Mouse (Mus musculus): ENCODE results near the gene Apbb2. TPM values are rescaled to one million over a fixed set of nuclear protein-coding genes. Genes with fewer than 3 reads are reported as not detected.

Gene Apbb2
- polyA plus RNA-seq, 1 experiment: 19.1 TPM

GRCm38 (mm10) chr5:66617921-66618460, 593 bp downstream of the Apbb2 start:
- peaks cover 49% of the 10 kb centered on the region for H3K79me2 ChIP-seq (ENCODE audit: control insufficient read depth, insufficient read depth)
- H3K4me2 ChIP-seq (ENCODE audit: low read depth): peak overlapping the region; percentile 85
- no peaks in the 10 kb centered on the region for H3K36me3 ChIP-seq (ENCODE audit: control insufficient read depth, insufficient read depth)
- no peaks in the 10 kb centered on the region for H3K27me3 ChIP-seq (ENCODE audit: control insufficient read depth, insufficient read depth, insufficient read length)
- peak overlapping the region; percentile 61 for H3K4me3 ChIP-seq
- no peak for TF ChIP-seq REST (IDR thresholded peaks at IDR 0.05; ENCODE audit: insufficient read depth, insufficient read length)
- TF ChIP-seq POLR2A (IDR thresholded peaks at IDR 0.05; ENCODE audit: insufficient read length, low read depth): no peak
- TF ChIP-seq MYOD1 (IDR thresholded peaks at IDR 0.05; ENCODE audit: control insufficient read depth in 1 of 3, insufficient read length in 2 of 3, low read depth in 2 of 3): peak in 2 of 3 experiments; percentile 38 to 65
- TF ChIP-seq MYOG (IDR thresholded peaks at IDR 0.05; ENCODE audit: control insufficient read depth in 1 of 3, insufficient read depth in 1 of 3, insufficient read length in 2 of 3, low read depth in 2 of 3): peak in 2 of 3 experiments; percentile 63 to 73
- no peak for TF ChIP-seq SRF (IDR thresholded peaks at IDR 0.05; ENCODE audit: control insufficient read depth, insufficient read length, low read depth)
- peak overlapping the region; percentile 93 for H3ac ChIP-seq (ENCODE audit: control insufficient read depth, insufficient read length)

- no peak overlapping the region for H3K4me3 ChIP-seq
- TF ChIP-seq USF1 (IDR thresholded peaks at IDR 0.05; ENCODE audit: low read depth): no peak
- no peak for TF ChIP-seq MYOD1 (IDR thresholded peaks at IDR 0.05; ENCODE audit: control insufficient read depth in 1 of 3, insufficient read length in 2 of 3, low read depth in 2 of 3)
- TF ChIP-seq TCF12 (IDR thresholded peaks at IDR 0.05; ENCODE audit: insufficient read depth, poor library complexity, severe bottlenecking): no peak
- TF ChIP-seq E2F4 (IDR thresholded peaks at IDR 0.05; ENCODE audit: insufficient read depth): no peak
- TF ChIP-seq POLR2AphosphoS2 (IDR thresholded peaks at IDR 0.05; ENCODE audit: insufficient read length, low read depth): no peak
- no peak for TF ChIP-seq POLR2A (IDR thresholded peaks at IDR 0.05; ENCODE audit: insufficient read length, low read depth)
- TF ChIP-seq TCF3 (IDR thresholded peaks at IDR 0.05; ENCODE audit: insufficient read length, low read depth): no peak
- no peak for TF ChIP-seq MYOG (IDR thresholded peaks at IDR 0.05; ENCODE audit: control insufficient read depth in 1 of 3, insufficient read depth in 1 of 3, insufficient read length in 2 of 3, low read depth in 2 of 3)
- no peak for TF ChIP-seq REST (IDR thresholded peaks at IDR 0.05; ENCODE audit: insufficient read depth, insufficient read length)
- TF ChIP-seq MAX (IDR thresholded peaks at IDR 0.05; ENCODE audit: low read depth): no peak
- no peak for TF ChIP-seq SRF (IDR thresholded peaks at IDR 0.05; ENCODE audit: control insufficient read depth, insufficient read length, low read depth)
- TF ChIP-seq CEBPB (IDR thresholded peaks at IDR 0.05; ENCODE audit: insufficient read depth, poor library complexity, severe bottlenecking): no peak
- H3K36me3 ChIP-seq (ENCODE audit: control insufficient read depth, insufficient read depth): no peaks in the 10 kb centered on the region
- peaks cover 80% of the 10 kb centered on the region for H3K79me2 ChIP-seq (ENCODE audit: control insufficient read depth, insufficient read depth)
- H3K4me2 ChIP-seq (ENCODE audit: low read depth): peak overlapping the region; percentile 85
- H3ac ChIP-seq (ENCODE audit: control insufficient read depth, insufficient read length): no peak overlapping the region
- H3K27me3 ChIP-seq (ENCODE audit: control insufficient read depth, insufficient read depth, insufficient read length): no peaks in the 10 kb centered on the region
Measured at GRCm38 (mm10) chr5:66614940-66615339, 3.6 kb downstream of the Apbb2 start.

- H3ac ChIP-seq (ENCODE audit: control insufficient read depth, insufficient read length): no peak overlapping the region
- TF ChIP-seq MYOD1 (IDR thresholded peaks at IDR 0.05; ENCODE audit: control insufficient read depth in 1 of 3, insufficient read length in 2 of 3, low read depth in 2 of 3) (no peak), E2F4 (IDR thresholded peaks at IDR 0.05; ENCODE audit: insufficient read depth) (no peak), MAX (IDR thresholded peaks at IDR 0.05; ENCODE audit: low read depth) (no peak), MYOG (IDR thresholded peaks at IDR 0.05; ENCODE audit: control insufficient read depth in 1 of 3, insufficient read depth in 1 of 3, insufficient read length in 2 of 3, low read depth in 2 of 3) (no peak), POLR2A (IDR thresholded peaks at IDR 0.05; ENCODE audit: insufficient read length, low read depth) (no peak), USF1 (IDR thresholded peaks at IDR 0.05; ENCODE audit: low read depth) (no peak), CEBPB (IDR thresholded peaks at IDR 0.05; ENCODE audit: insufficient read depth, poor library complexity, severe bottlenecking) (no peak), REST (IDR thresholded peaks at IDR 0.05; ENCODE audit: insufficient read depth, insufficient read length) (no peak), SRF (IDR thresholded peaks at IDR 0.05; ENCODE audit: control insufficient read depth, insufficient read length, low read depth) (no peak), TCF3 (IDR thresholded peaks at IDR 0.05; ENCODE audit: insufficient read length, low read depth) (no peak), TCF12 (IDR thresholded peaks at IDR 0.05; ENCODE audit: insufficient read depth, poor library complexity, severe bottlenecking) (no peak), POLR2AphosphoS2 (IDR thresholded peaks at IDR 0.05; ENCODE audit: insufficient read length, low read depth) (no peak)
- H3K4me2 ChIP-seq (ENCODE audit: low read depth): peak overlapping the region; percentile 85
Measured at GRCm38 (mm10) chr5:66613725-66614124, 4.9 kb downstream of the Apbb2 start.

GRCm38 (mm10) chr5:66612964-66613363, 5.6 kb downstream of the Apbb2 start:
- no peaks in the 10 kb centered on the region for H3K27me3 ChIP-seq (ENCODE audit: control insufficient read depth, insufficient read depth, insufficient read length)
- H3K36me3 ChIP-seq (ENCODE audit: control insufficient read depth, insufficient read depth): no peaks in the 10 kb centered on the region
- H3K4me3 ChIP-seq: no peak overlapping the region
- no peak overlapping the region for H3K4me2 ChIP-seq (ENCODE audit: low read depth)
- H3ac ChIP-seq (ENCODE audit: control insufficient read depth, insufficient read length): no peak overlapping the region
- TF ChIP-seq E2F4 (IDR thresholded peaks at IDR 0.05; ENCODE audit: insufficient read depth): no peak
- TF ChIP-seq POLR2A (IDR thresholded peaks at IDR 0.05; ENCODE audit: insufficient read length, low read depth): no peak
- no peak for TF ChIP-seq SRF (IDR thresholded peaks at IDR 0.05; ENCODE audit: control insufficient read depth, insufficient read length, low read depth)
- no peak for TF ChIP-seq CEBPB (IDR thresholded peaks at IDR 0.05; ENCODE audit: insufficient read depth, poor library complexity, severe bottlenecking)
- TF ChIP-seq MAX (IDR thresholded peaks at IDR 0.05; ENCODE audit: low read depth): no peak
- no peak for TF ChIP-seq MYOG (IDR thresholded peaks at IDR 0.05; ENCODE audit: control insufficient read depth in 1 of 3, insufficient read depth in 1 of 3, insufficient read length in 2 of 3, low read depth in 2 of 3)
- TF ChIP-seq POLR2AphosphoS2 (IDR thresholded peaks at IDR 0.05; ENCODE audit: insufficient read length, low read depth): no peak
- TF ChIP-seq REST (IDR thresholded peaks at IDR 0.05; ENCODE audit: insufficient read depth, insufficient read length): no peak
- TF ChIP-seq TCF12 (IDR thresholded peaks at IDR 0.05; ENCODE audit: insufficient read depth, poor library complexity, severe bottlenecking): no peak
- no peak for TF ChIP-seq MYOD1 (IDR thresholded peaks at IDR 0.05; ENCODE audit: control insufficient read depth in 1 of 3, insufficient read length in 2 of 3, low read depth in 2 of 3)
- TF ChIP-seq USF1 (IDR thresholded peaks at IDR 0.05; ENCODE audit: low read depth): no peak
- no peak for TF ChIP-seq TCF3 (IDR thresholded peaks at IDR 0.05; ENCODE audit: insufficient read length, low read depth)
- peaks cover 100% of the 10 kb centered on the region for H3K79me2 ChIP-seq (ENCODE audit: control insufficient read depth, insufficient read depth)

More at GRCm38 (mm10) chr5:66613725-66614124, 4.9 kb downstream of the Apbb2 start:
- Histone ChIP-seq H3K79me2 (ENCODE audit: control insufficient read depth, insufficient read depth) (peaks cover 92% of the 10 kb centered on the region), H3K36me3 (ENCODE audit: control insufficient read depth, insufficient read depth) (no peaks in the 10 kb centered on the region), H3K4me3 (no peak overlapping the region), H3K27me3 (ENCODE audit: control insufficient read depth, insufficient read depth, insufficient read length) (no peaks in the 10 kb centered on the region)
